Mouse (Mus musculus) NIH3T3 (cell line): ENCODE results near the gene Camsap2.

Experiments used
- DNase-seq: peaks from one replicate; pipeline ENCODE4 v3.0.0-alpha.2; 2012; ENCODE audit warnings: low read depth

Camsap2 gene

DNA sequence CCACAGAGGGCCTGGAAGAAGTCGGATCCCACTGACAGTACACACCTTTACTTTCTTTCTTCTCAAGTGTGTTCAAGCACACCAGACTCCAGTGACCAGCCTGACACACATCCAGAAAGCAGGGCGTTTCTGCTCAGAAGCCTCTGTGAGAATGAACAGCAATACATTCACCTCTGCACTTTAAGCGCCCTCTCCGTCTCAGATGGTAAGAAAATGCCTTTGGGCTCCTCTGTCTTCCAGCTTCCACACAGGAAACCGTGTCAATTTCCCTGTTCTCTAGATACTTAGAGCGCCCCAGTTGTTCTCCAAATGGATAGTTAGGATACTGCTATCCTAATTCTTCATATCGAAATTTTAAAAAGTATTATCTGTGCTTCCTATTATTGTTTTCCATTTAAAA lies 2.2 kb downstream of the Camsap2 start:
- DNase-seq: peak; percentile 37

DNA sequence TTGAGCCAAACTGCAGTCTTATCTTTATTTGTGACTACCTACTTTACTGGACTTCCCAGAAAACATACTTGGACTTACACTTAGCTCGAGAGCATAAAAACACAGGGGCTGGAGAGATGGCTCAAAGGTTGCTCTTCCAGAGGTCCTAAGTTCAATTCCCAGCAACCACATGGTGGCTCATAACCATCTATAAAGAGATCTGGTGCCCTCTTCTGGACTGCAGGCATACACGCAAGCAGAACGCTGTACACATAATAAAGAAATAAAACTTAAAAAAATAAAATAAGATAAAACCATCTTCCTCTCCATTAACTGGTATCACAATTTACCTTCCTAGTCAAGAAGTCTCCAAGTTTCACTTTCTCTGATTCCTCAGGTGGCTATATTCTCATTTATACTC lies 5.4 kb downstream of the Camsap2 start:
- DNase-seq: peak; percentile 33

DNA sequence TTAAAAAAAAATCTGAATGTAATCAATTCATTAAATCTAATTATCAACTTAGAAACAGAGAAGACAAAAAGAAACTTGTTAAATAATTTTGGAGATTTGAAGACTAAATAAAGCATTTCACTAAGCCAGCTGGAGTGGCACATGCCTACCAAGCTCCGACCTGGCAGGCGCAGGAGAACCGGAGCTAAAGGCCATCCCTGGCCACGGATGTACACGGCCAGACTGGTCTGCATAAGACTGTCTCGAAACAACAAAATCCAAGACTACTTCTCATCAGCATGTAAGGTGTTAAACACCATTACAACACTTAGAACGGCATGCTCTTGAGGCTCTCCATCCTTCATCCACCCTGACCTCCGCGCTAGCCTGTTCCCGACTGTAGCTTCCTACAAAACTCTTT lies 11.2 kb downstream of the Camsap2 start:
- no peak for DNase-seq

DNA sequence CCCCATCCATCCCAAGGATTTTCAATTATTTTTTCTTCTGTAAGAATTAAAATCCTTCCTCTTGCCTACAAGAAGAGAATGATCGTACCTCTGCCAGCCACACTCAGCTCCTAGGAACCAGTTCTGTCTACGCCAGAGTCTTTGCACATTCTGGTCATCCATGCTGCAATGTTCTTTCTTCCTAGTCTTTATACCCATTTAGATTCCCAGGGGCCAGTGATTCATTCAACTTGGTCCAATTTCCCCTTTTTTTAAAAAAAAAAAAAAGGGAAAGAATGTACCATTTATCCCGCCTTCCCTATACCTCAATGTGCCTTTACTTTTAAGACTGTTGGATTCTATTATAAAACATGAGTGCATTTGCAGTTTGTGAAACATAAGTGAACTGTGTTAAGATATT lies 12.4 kb downstream of the Camsap2 start:
- DNase-seq: peak; percentile 72

DNA sequence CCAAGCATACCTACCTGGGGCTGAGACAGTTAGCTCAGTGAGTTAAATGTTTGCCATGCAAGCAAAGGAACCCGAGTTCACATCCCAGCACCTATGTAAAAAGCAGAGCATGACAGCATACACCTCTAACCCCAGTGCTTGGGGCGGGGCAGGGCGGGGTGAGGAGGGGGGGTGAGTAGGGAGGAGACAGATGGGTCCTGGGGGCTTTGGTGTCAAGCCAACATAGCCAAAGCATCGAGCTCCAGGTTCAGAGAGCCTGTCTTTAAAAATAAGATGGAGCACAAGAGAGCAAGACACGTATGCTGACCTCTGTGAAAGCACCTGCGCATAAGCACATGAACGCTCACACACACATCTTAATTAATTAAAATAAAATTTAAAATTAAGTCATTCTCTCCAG lies 12.8 kb downstream of the Camsap2 start:
- DNase-seq: no peak

DNA sequence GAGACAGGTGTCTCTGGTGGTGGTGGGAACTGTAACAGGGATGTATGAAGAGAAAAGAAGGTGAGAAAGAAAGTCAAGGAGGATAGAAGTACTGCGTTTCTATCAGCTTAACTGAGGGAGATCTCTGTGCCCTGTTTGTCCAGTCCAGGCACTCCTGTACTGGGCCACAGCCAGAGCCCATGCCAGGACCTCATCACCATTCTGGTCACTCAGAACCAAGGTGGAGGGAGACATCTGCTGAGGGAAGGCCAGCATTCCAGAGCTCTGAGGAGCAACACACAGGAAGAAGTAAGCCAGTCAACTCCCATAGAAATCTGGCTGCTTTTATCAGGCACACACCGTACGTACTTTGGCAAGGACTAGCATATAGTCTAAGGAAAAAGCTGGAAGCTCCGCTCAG lies 14.1 kb downstream of the Camsap2 start:
- DNase-seq: no peak

DNA sequence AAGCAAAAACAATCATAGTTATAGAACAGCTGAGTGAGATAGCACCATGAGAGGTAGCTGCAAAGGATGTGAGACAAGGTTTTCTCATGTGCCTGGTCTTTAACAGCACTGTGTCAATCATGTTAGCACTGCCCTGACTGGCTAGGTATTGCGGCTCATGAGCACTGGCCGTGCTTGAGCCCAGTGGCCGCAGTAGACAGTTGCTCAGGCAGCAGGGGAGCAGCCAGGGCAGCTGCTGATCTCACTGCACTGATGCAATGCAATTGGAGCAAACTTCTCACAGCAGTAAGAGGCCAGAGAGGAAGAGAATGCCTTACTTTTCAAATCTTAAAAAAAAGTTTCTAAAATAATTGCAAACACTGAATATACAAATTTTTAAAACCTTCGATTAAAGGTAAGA lies 16.5 kb downstream of the Camsap2 start:
- DNase-seq: no peak

DNA sequence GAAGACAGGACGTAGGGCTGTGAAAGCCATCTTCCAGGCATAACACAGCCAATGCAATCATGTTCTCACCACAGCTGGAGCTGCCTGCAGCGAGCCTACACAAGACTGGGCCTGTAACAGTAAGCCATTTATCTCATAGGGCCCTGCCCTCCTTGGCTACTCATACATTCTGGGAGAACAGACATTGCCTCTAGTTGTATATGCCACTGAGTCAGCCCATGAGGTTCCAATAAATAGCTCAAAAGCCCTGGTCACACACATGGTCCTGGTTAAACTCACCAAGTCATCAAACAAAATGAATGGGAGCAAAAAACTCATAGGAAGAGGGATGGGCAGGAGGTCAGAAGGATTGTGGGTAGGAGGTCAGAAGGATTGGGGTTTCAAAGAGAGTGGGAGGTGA lies 17.3 kb downstream of the Camsap2 start:
- DNase-seq: peak; percentile 92

DNA sequence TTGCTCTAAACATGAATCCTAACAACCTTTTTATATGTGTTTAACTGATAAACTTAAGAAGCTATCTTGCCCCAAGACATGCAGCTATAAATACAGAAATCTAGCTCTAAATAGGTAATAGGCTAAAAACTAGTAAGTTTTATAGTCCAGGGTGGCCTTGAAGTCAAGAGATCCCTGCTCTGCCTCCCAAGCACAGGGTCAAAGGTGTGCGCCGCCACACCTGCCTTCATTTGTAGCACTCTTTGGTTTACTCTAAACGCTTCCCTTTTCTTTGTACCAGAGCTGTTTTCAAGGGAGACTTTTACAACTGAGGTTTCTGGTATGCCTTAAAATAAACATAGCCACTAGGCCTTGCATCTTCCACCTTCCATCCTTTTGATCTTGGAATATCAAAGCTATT lies 18.3 kb downstream of the Camsap2 start:
- DNase-seq: no peak

DNA sequence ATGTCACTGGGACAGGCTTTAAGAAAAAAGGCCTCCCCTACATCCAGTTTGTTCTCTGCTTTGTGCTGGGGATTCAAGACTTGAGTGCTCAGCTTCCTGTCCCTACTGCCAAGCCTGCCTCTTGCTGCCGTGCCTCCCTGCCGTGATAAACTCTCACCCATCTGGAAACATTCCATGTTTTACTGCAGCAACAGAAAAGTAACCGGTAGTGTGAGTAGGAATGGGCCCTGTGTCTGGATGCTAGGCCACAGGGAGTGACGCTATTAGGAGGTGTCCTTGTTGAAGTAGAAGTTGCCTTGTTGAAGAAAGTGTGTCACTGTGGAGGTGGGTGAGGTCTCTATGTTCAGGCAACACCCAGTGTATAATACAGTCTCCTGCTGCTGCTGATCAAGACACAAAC lies 20.0 kb downstream of the Camsap2 start:
- peak; percentile 71 for DNase-seq

DNA sequence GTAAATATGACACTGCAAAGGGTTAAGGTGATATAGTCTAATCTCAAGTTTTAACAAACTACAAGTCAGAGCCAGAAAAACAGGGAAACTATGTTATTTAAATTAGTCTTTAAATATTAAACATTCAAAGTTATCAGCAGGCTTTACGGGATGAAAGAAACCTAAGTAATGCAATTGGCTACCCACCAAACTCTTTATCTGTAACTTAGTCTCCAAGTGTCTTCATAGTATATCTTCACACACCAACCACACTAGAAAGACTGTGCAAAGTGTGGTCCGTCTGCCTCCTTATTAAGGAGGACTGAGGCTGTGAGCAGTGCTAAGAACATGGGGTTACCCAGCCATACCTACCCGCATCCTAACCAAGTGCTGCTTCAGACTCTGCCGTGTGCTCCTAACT lies 23.6 kb downstream of the Camsap2 start:
- DNase-seq: no peak

DNA sequence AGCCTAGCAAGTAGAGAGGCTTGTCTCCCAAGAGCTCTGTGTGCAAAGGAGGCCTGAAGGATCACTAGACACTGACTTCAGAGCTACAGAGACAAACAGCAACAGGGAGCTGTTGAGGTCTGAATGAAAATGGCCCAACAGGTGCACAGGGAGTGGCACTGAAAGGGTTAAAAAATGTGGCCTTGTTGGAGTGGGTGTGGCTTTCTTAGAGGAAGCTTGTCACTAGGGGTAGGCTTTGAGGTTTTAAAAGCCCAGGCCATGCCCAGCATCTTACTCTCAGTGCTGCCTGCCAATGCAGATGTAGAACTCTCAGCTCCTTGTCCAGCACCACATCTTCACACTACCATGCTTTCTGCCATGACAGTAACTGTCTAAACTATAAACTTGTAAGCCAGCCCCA lies 29.6 kb downstream of the Camsap2 start:
- DNase-seq: no peak

DNA sequence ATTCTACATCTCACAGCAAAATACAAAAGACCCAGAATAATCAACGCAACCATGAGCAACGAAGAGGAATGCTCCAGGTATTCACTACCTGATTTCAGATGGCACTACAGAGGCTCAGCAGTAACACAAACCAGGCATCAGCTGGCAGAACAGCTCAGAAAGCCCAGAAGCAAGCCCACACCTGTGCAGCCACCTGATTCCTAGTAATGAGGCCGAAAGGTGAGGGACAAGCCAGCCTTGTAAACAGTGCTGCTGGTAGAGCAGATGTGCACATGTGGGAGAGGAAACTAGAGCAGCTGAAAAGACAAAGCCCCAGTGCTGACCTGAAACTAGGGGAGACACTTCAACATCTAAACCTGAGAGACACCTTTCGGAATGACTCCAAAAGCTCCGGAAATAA lies 36.7 kb downstream of the Camsap2 start:
- DNase-seq: no peak

DNA sequence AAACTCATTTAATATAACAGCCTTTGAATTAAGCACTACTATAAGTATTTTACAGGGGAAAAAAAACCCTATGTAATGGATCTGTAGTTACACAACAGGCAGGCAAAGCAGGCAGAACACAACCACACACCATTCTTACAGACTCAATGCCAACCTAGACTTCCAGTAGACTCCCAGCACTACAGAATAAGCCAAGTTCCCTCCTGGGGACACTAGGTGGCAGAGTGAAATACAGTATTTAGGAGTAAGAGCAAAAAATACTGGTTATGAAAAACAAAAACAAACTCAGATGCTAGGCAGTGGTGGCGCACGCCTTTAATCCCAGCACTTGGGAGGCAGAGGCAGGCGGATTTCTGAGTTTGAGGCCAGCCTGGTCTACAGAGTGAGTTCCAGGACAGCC lies 39.5 kb downstream of the Camsap2 start:
- DNase-seq: peak; percentile 74

DNA sequence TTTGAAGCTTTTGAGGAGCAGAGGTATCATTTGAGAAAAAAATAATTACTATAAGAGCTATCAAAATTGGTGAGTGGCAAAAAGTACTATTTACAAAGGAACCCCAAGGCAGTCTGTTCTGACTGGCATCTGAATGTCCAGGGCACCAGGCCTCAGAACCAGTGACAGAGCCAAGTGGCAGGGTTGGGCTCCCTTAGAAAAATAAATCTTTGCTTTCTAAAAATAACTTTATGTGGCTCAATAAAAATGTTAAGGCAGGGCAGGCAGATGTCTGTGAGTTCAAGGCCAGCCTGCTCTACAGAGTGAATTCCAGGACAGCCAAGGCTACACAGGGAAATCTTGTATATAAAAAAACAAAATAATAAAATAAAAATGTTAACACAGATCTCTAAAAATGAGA lies 51.9 kb downstream of the Camsap2 start:
- no peak for DNase-seq

DNA sequence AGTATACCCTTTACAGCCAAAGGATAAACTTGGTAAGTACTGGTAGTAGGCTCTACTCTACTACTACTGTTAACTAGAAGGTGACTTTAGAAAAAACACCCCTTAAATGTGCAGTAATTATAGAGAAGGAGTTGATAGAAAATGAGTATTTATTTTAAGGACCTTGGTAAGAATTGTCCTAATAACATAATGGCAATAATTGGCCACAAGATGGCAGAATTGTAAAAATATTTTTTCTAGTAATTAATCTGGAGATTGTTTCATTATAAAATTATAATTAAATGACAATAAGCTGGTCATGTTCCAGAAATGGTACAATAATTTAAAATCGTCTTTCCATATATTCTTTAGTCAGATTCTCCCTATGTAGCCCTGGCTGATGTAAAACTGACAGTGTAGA lies 56.1 kb downstream of the Camsap2 start:
- DNase-seq: peak; percentile 24

DNA sequence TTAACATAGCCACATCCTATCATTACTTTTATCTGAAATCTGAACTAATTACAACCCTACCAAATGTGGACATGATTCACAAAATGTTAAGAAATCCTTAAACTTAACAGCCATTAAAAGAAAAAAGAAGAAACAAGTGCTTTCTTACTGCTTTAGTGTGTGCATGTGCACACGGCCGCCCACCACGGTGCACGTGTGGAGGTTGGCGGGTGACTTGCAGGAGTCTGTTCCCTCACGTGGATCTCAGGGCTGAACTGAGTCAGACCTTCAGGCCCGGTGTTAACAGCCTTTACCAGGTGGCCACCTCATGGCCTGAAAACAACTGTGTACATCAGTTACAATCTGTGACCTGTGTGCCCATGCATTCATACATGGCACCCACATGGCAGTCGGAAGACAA lies 68.5 kb downstream of the Camsap2 start:
- DNase-seq: no peak

DNA sequence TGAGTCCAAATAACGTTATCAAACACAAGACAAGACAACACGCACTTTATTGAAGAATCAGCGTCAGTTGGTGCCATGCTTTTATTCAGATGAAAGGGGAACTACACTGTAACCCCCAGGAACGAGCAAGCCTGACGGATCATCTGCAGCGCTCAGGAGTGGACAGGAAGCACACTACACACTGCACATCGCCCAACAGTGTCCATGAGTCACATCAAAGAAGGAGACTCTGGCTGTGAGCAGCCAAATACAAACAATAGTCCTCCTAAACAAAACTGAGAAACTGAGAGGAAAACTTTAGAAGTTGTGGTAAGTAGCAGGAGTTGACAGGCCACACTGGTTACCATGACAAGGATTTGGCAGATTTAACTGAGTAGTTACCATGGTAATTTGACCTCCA lies 77.7 kb downstream of the Camsap2 start:
- DNase-seq: no peak

DNA sequence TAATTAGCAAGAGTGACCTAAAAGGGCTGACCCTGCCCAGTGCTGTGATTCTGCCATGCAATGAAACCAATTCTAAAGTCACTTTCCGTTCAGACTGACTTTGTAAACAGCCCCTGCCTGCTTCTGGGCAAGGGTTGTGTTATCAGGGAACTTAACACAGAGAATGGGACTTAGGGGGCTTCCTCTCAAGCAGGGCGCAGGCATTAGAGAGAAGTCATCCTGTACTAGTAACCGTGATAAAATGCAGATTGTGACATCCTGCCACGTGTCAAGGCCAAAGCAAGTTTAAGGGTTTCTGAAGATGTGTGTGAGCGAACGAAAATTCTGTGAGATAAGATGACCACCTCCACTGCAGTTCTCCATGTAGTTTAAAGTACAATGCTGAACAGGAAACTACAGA lies 79.8 kb downstream of the Camsap2 start:
- no peak for DNase-seq

DNA sequence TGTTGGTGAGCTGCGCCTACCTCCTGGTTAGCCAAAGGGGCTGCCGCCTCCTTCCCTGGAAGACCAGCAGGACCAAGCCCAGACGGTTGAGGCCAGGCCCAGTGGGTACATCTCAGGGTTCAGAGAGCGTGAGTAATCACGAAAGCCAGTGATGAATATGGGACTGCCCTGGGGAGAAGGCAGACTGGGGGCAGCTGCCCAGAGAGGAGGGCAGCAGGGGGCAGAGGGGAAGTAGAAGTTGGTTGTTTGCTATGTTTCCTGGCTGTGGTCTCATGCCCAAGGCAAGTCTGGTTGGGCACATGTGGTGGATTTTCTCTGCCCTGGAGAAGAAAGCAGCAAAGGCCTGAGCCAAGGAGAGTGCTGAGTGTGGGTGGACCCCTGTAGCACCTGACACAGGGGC lies 82.5 kb downstream of the Camsap2 start:
- no peak for DNase-seq

DNA sequence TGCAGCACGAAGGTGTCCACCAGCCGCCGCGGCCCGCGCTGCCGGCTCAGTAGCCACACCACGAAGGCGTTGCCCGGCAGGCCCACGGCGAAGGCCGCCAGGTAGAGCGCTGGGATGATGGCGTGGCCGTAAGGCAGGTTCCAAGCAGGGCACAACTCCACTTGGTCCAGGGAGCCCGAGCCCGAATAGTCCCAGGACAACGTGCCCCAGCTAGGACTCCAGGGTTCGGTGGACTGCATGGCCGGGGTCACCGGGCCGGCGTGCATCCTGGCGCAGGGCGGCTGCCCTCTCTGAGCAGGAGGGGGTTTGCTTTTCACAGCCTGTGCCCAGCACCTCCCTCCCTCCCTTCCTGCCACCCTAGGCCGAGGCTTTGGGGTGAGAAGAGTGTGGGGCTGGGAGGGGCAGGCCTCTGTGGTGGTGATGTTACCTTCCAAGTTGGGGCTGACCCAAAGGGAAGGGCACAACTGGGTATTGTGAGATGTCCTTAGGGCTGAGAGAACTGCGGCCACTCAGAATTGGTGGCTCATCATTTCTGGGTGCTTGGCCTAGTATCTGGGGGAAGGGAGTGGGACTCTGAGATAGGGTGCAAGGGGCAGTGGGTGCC lies 85.2 kb downstream of the Camsap2 start, which contains the start of gene Gpr25:
Gpr25 (minus strand) TSS at position 239 of the 604 bp plus-strand sequence.
- no peak for DNase-seq

DNA sequence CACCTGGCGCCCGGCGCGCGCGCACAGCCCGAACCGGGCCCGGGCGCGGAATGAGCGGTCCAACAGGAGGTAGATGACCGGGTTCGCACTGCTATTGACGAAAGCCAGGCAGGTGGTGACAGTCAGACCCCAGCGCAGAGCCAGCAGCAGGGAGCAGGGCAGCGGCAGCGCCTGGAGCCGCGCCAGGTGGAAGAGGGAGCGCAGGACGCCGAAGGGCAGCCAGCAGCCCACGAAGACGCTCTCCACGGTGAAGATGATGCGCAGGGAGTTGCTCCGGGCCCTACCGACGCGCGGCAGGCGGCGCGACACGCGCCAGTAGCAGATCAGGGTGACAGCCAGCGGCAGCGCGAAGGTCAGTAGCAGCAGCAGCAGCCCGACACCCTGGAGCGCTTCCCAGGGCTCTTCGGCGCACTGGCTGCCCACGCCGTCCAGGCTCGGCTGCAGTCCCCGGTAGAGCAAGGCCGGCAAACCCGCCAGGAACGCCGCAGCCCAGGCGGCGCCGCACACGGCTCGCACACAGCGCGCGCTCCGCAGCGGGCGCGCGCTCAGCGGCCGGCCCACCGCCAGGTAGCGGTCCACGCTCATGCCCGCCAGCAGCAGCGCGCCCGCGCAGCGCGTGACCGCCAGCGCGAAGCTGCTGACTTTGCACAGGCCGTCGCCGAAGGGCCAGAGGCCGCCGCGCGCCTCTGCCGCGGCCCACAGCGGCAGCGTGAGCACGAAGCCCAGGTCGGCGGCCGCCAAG lies 85.8 kb downstream of the Camsap2 start:
- DNase-seq: no peak

DNA sequence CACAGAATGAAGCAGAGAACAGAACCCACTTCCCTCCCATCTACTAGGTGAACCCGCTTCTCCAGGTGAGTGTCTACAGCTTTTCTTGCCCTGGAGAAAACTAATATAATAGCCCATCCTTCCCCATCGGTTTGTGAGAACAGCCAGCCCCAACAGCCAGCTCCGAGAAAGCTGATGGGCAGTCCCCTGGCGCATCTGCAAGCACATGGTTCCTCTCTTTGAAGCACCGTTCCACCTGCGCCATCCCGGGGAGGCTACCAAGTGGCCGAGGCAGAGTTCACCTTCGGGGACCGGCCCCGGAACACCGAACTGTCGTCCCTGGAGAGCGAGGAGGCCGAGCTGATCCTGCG lies 86.4 kb downstream of the Camsap2 start:
- no peak for DNase-seq

DNA sequence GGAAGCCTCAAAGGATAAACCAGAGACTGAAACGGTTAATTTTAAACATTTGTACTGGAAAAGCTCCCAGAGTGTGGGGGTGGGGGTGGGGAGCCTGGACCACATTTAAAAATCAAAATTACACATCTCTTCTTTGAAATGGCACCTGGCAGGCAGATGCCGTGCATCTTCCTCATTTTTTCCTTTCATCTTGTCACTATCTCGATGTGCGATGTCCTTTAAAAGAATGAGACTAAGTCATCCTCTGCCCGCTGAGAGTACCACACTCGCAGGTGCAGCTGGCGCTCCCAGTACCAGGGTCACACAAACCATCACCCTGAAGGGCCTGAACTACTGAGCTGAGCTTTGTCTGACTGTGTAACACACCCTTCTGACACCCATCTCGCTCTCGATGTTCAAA lies 87.4 kb downstream of the Camsap2 start:
- DNase-seq: no peak
